Mouse (Mus musculus) forebrain, embryonic 12.5 days (tissue): ENCODE results near the gene Tmem178b. TPM values are rescaled to one million over a fixed set of nuclear protein-coding genes. Genes with fewer than 3 reads are reported as not detected.

ENCODE experiments used
- ATAC-seq: fragments of 200-750 bp; cut with Nextera tagmentation; 2 replicates; pipeline ENCODE4 v1.8.0; 2017; ENCODE audit warnings: moderate TSS enrichment; ENCODE audit not compliant: low FRiP score
- H3K27ac ChIP-seq: fragments of 300-500 bp; sonication (generic); 2 replicates; pipeline ENCODE4 v1.5.1; 2016; ENCODE audit warnings: mild to moderate bottlenecking
- H3K27me3 ChIP-seq: fragments of 300-500 bp; sonication (generic); 2 replicates; pipeline ENCODE4 v1.6.1; 2016; ENCODE audit warnings: mild to moderate bottlenecking
- H3K36me3 ChIP-seq: fragments of 300-500 bp; sonication (generic); replicated peaks from 2 replicates; pipeline ENCODE4 v1.6.1; 2016; ENCODE audit warnings: mild to moderate bottlenecking
- H3K4me1 ChIP-seq: fragments of 300-500 bp; sonication (generic); 2 replicates; pipeline ENCODE4 v1.6.1; 2016
- H3K4me2 ChIP-seq: fragments of 300-500 bp; sonication (generic); 2 replicates; pipeline ENCODE4 v1.6.1; 2016; ENCODE audit warnings: mild to moderate bottlenecking, moderate library complexity
- H3K4me3 ChIP-seq: fragments of 300-500 bp; sonication (generic); replicated peaks from 2 replicates; pipeline ENCODE4 v1.5.1; 2016; ENCODE audit warnings: mild to moderate bottlenecking
- H3K9ac ChIP-seq: fragments of 300-500 bp; sonication (generic); 2 replicates; pipeline ENCODE4 v1.6.1; 2016; ENCODE audit warnings: mild to moderate bottlenecking
- H3K9me3 ChIP-seq: fragments of 300-500 bp; sonication (generic); 2 replicates; pipeline ENCODE4 v1.6.1; 2016
- WGBS: fragments of 180-500 bp; shearing (Covaris S2); methylation state at CpG from one replicate; pipeline ENCODE4 v1.1.7; 2016; 5-methylcytosine and 5-hydroxymethylcytosine counted together
- polyA plus RNA-seq: library from polyadenylated mRNA; unstranded; fragments of >200 nt; fragmentation: Nextera tagmentation; extraction: Ambion mirVana; gene quantifications from 2 replicates; pipeline ENCODE4 v1.2.1, GENCODE M21; 2016

Gene Tmem178b
- polyA plus RNA-seq, 1 experiment from 2014 or later = 15.5 TPM

DNA sequence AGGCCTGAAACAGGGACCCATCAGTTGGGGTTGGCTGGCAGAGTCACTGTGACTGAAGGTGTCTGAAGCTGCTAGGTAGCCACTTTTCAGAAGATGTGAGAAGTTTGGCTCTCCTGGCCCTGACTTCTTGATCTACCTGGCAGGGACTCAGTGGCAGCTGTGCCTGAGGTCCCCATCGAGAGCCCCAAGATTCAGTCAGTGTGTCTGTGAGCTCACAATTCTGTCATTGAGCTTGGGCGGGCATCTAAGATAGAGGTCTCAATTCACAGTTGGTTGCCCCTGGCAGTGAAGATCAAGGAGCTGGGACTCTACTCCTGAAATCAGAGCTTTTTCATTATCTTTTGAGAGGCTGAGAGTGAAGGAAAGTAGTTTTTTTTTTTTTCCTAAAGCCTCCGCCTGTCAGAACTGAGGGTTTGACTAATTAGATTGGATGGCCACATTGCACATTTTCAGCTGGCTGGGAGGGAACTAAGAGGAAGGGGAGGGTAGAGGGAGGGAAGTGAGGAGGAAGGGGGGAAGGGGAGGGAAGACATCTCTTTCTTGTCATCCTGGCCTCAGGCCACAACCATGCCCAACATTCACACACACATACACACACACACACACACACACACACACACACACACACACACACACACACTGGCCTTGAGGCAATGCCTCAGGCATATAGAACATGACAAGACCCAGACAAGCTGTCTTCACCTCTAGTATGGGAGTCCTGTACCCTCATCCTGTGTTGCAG lies 135.3 kb downstream of the Tmem178b start:
- Histone ChIP-seq H3K4me3 (no peak overlapping the region), H3K4me2 (no peak overlapping the region), H3K9ac (no peak overlapping the region), H3K27ac (0 out of 2 replicates have a peak overlapping the region, but pooled peaks have one; percentile 42), H3K9me3 (no peaks in the 10 kb centered on the region), H3K36me3 (no peaks in the 10 kb centered on the region), H3K27me3 (no peaks in the 10 kb centered on the region), H3K4me1 (peaks cover 25% of the 10 kb centered on the region)
- 30% methylated on average over 3 of the region's 3 CpGs for WGBS
- ATAC-seq = peak; percentile 17; the same call in 1 of the 2 replicates

GRCm38 (mm10) chr6:40009718-40010117 lies 136.6 kb downstream of the Tmem178b start:
- ATAC-seq = no peak
- WGBS = 76% methylated on average over 3 of the region's 3 CpGs

DNA sequence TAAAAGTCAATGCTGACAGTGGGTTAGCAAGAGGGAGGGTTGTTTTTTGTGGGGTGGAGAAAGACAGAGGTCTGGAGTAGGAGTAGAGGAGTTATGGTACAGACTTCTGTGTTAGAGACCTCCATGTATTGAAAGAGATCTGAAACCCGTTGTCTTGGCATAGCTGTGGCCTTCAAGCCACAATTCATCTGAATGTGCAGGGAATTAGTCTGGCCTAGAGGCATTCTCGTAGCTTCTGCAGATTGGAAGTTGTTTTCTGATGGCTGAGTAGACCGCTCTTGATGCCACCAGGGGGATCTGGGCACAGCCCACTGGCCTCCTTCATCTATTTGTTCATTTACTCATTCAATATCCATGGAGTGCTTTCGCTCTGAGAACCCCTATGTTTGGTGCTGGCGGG lies 138.0 kb downstream of the Tmem178b start:
- no peak for ATAC-seq
- WGBS = 89% methylated on average over 5 of the region's 5 CpGs
- H3K27me3 ChIP-seq = no peaks in the 10 kb centered on the region
- H3K27ac ChIP-seq = no peak overlapping the region
- no peaks in the 10 kb centered on the region for H3K9me3 ChIP-seq
- H3K4me2 ChIP-seq = no peak overlapping the region
- no peak overlapping the region for H3K9ac ChIP-seq
- H3K36me3 ChIP-seq = no peaks in the 10 kb centered on the region
- peaks cover 39% of the 10 kb centered on the region for H3K4me1 ChIP-seq
- H3K4me3 ChIP-seq = no peak overlapping the region

More at GRCm38 (mm10) chr6:40009718-40010117, 136.6 kb downstream of the Tmem178b start:
- peaks cover 28% of the 10 kb centered on the region for H3K4me1 ChIP-seq
- no peak overlapping the region for H3K4me3 ChIP-seq
- no peak overlapping the region for H3K27ac ChIP-seq
- H3K9ac ChIP-seq = no peak overlapping the region
- no peaks in the 10 kb centered on the region for H3K27me3 ChIP-seq
- H3K9me3 ChIP-seq = no peaks in the 10 kb centered on the region
- no peak overlapping the region for H3K4me2 ChIP-seq
- no peaks in the 10 kb centered on the region for H3K36me3 ChIP-seq

DNA sequence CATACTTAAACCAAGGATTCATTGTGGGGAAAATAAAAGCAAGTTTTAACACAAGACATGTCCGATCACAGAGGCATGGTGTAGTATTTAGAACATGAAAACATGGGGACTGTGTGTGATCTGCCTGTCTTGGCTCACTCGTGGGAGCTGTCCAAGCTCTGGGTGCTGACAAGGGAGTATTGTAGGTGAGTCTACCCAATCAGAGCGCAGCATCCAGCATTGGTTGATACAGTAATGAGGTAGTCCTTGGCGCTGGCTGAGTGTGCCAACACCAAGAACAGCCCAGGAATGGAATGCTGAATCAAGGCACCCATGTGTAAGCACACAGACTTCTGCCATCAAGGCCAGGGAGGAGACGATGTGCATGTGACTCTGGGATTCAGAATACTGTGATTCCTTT lies 138.5 kb downstream of the Tmem178b start:
- 70% methylated on average over 5 of the region's 5 CpGs for WGBS
- peaks cover 42% of the 10 kb centered on the region for H3K4me1 ChIP-seq

GRCm38 (mm10) chr6:40013407-40013806 lies 140.3 kb downstream of the Tmem178b start:
- H3K36me3 ChIP-seq = no peaks in the 10 kb centered on the region
- no peak overlapping the region for H3K4me2 ChIP-seq
- 74% methylated on average over 5 of the region's 5 CpGs for WGBS
- H3K27me3 ChIP-seq = no peaks in the 10 kb centered on the region
- H3K27ac ChIP-seq = no peak overlapping the region
- ATAC-seq = no peak
- no peak overlapping the region for H3K9ac ChIP-seq
- no peak overlapping the region for H3K4me3 ChIP-seq
- no peaks in the 10 kb centered on the region for H3K9me3 ChIP-seq
- peaks cover 33% of the 10 kb centered on the region for H3K4me1 ChIP-seq

More for the DNA sequence above, 138.5 kb downstream of the Tmem178b start:
- no peaks in the 10 kb centered on the region for H3K9me3 ChIP-seq
- ATAC-seq = no peak
- no peak overlapping the region for H3K4me3 ChIP-seq
- H3K36me3 ChIP-seq = no peaks in the 10 kb centered on the region
- no peak overlapping the region for H3K9ac ChIP-seq
- no peaks in the 10 kb centered on the region for H3K27me3 ChIP-seq
- H3K4me2 ChIP-seq = no peak overlapping the region
- H3K27ac ChIP-seq = no peak overlapping the region

DNA sequence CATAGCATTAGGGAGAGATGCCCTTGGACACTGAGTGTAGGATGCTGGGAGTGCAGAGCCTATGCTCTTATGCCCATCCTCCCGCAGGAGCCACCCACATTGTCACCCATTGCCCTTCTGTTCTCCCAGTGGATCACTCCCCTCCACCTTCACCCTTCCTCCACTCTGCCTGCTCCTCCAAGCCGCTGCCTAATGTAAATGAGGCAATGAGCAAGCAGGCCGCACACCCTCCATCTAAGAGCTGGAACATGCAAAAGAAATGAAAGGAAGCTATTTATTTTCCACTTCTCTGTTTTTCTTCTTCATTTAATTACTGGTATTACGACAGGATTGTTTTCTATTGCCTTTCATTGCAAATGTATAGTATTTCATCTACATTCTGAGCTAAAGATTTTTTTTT lies 142.1 kb downstream of the Tmem178b start:
- ATAC-seq = peak; percentile 15; the same call in 1 of the 2 replicates
- Histone ChIP-seq H3K36me3 (no peaks in the 10 kb centered on the region), H3K4me2 (no peak overlapping the region), H3K4me1 (peaks cover 31% of the 10 kb centered on the region), H3K4me3 (no peak overlapping the region), H3K9me3 (no peaks in the 10 kb centered on the region), H3K27ac (peak overlapping the region; percentile 59; the same call in 1 of the 2 replicates), H3K9ac (no peak overlapping the region), H3K27me3 (no peaks in the 10 kb centered on the region)
- 49% methylated on average over 4 of the region's 4 CpGs for WGBS

DNA sequence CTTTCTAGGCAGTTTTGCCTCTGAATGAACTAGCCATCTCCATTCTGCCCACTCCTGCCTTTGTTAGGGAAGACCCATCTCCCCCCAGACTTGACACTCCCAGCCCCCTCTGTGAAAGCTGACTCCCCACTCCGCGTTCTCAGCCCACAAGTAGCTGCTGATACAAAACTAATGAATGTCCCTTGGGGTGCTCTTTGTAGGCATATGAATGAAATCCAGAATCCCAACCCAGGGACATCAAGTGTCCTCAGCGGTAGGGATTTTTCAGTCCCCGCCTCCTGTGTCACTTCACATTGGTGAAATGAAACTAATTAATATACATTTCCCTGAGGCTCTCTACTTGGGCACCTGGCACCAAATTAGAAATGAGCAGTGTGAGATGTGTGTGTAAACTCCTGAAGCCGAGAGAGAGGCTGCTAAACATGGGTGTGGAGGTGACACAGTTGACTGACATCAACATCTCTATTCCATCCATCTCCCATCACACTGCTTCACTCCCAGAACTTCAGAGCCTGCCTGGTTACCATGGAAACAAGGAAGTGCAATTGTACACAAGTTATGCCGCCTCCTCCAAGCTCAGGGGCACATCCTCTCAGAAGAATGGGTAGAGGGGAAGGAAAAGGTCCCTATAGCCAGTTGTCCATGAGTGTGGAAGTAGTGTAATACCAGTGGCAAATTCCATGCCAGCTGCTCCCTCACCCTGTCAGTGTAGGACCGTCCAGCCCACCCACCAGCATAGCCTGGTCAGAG lies 142.8 kb downstream of the Tmem178b start:
- Histone ChIP-seq H3K27me3 (no peaks in the 10 kb centered on the region), H3K4me2 (no peak overlapping the region), H3K4me3 (no peak overlapping the region), H3K9me3 (no peaks in the 10 kb centered on the region), H3K4me1 (peaks cover 28% of the 10 kb centered on the region), H3K36me3 (no peaks in the 10 kb centered on the region), H3K27ac (peak overlapping the region; percentile 67), H3K9ac (no peak overlapping the region)
- 19% methylated on average over 7 of the region's 7 CpGs for WGBS
- peak; percentile 66; the same call in 1 of the 2 replicates for ATAC-seq

DNA sequence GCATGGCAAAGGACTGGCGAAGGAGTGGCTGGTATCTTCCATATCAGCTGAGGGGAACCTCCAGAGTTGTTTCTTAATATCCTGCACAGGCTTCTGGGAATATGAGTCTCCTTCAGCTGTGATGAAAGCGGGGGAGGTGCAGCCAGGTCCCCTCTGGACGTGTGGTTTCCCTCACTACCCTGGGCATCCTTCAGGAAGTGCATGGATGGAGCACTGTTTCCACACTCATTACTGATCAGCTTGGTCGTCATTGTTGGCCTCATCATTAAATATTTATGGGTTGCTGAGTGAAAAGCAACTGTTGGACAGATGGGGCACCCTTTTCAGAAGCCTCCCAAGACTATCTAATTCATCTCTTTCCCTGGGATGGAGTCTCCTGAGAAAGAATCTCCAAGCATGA lies 146.3 kb downstream of the Tmem178b start:
- WGBS = 43% methylated on average over 4 of the region's 4 CpGs
- Histone ChIP-seq H3K27ac (no peak overlapping the region), H3K27me3 (no peaks in the 10 kb centered on the region), H3K36me3 (no peaks in the 10 kb centered on the region), H3K9me3 (no peaks in the 10 kb centered on the region), H3K4me1 (peaks cover 40% of the 10 kb centered on the region), H3K9ac (no peak overlapping the region), H3K4me2 (no peak overlapping the region), H3K4me3 (no peak overlapping the region)
- ATAC-seq = peak; percentile 24; the same call in 1 of the 2 replicates

DNA sequence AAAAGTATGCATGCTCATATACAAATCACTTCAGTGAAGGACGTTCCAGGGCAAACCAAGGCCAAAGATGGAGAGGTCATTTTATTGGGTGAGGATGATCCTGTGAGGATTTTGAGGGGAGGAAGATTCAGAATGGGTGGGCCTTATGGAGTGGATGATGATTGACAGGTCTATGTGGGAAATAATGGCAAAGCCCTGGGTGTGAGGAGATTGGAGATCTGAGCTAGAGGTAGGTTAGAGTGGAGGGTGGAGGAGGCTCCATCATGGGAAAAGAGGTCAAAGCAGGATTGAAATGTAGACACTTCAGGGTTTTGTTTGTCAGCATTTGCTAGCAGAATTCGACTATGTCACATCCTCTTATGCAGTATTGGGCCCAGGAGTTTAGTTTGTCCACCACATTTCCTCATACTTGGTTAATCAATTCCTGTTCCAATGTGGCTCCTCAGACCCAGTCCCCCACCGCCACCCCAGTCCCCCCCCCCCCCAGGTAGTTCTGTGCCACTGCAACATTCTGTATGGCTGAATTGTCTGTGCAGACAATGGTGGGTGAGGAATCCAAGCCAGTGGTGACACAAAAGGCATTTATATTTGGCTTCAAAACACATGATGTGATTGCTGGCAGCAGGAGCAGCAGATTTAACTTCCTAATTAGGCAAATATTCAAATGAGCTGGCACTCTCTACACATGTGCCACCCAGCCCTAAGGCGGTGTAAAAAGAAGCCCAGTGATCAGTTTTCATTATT lies 150.7 kb downstream of the Tmem178b start:
- 52% methylated on average over 4 of the region's 4 CpGs for WGBS
- Histone ChIP-seq H3K4me2 (no peak overlapping the region), H3K27me3 (no peaks in the 10 kb centered on the region), H3K36me3 (no peaks in the 10 kb centered on the region), H3K9me3 (no peaks in the 10 kb centered on the region), H3K27ac (peak overlapping the region; percentile 76), H3K4me3 (no peak overlapping the region), H3K9ac (no peak overlapping the region), H3K4me1 (peaks cover 25% of the 10 kb centered on the region)
- peak; percentile 91 for ATAC-seq

- ATAC-seq = peak; percentile 51; the same call in 1 of the 2 replicates
- peaks cover 20% of the 10 kb centered on the region for H3K4me1 ChIP-seq
- no peak overlapping the region for H3K4me2 ChIP-seq
- H3K4me3 ChIP-seq = no peak overlapping the region
- H3K27ac ChIP-seq = peak overlapping the region; percentile 76
- no peaks in the 10 kb centered on the region for H3K36me3 ChIP-seq
- H3K27me3 ChIP-seq = no peaks in the 10 kb centered on the region
- 61% methylated on average over 5 of the region's 5 CpGs for WGBS
- no peaks in the 10 kb centered on the region for H3K9me3 ChIP-seq
- H3K9ac ChIP-seq = no peak overlapping the region
These were observed 151.4 kb downstream of the Tmem178b start for GRCm38 (mm10) chr6:40024336-40024934.

GRCm38 (mm10) chr6:40032901-40033300 lies 159.8 kb downstream of the Tmem178b start:
- no peak overlapping the region for H3K4me3 ChIP-seq
- no peak overlapping the region for H3K27ac ChIP-seq
- H3K36me3 ChIP-seq = no peaks in the 10 kb centered on the region
- no peak overlapping the region for H3K9ac ChIP-seq
- H3K27me3 ChIP-seq = no peaks in the 10 kb centered on the region
- no peaks in the 10 kb centered on the region for H3K9me3 ChIP-seq
- ATAC-seq = no peak
- no peaks in the 10 kb centered on the region for H3K4me1 ChIP-seq
- H3K4me2 ChIP-seq = no peak overlapping the region

GRCm38 (mm10) chr6:40033935-40034334 lies 160.9 kb downstream of the Tmem178b start:
- WGBS = 89% methylated on average over 3 of the region's 3 CpGs
- no peaks in the 10 kb centered on the region for H3K36me3 ChIP-seq
- H3K4me3 ChIP-seq = no peak overlapping the region
- ATAC-seq = no peak
- H3K4me1 ChIP-seq = no peaks in the 10 kb centered on the region
- H3K9me3 ChIP-seq = no peaks in the 10 kb centered on the region
- no peak overlapping the region for H3K9ac ChIP-seq
- H3K4me2 ChIP-seq = no peak overlapping the region
- no peak overlapping the region for H3K27ac ChIP-seq
- no peaks in the 10 kb centered on the region for H3K27me3 ChIP-seq
